Mouse (Mus musculus): ENCODE data around the gene Zfp839. TPM values are rescaled to one million over a fixed set of nuclear protein-coding genes. Genes with fewer than 3 reads are reported as not detected.
"Not testable (repeated sequence)": the region's sequence is repeated elsewhere in the genome, so short reads cannot be mapped to it uniquely, and the experiment has no call there.

Gene Zfp839
- total and polyA plus RNA-seq, 2 experiments from 2014 or later: 1.9 to 4.5 TPM

DNA sequence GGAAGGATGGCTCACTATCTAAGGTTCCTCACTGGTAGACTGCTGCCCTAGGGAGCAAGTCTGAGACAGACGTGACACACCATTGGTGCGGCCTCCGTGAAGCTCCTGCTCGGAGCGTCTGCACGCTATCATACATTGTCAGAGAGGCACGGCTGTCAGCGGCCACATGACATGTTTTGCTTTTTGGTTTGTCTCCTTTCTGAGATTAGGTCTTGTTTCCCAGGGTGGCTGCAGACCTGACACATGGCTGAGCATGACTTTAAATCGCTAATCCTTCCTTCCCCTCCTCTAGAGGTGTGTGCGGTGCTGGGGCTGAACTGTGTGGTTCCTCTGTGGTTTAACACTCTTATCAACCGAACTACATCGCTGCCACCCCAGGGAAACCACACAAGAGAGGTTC lies 1.4 kb downstream of the Zfp839 start:
- peaks cover 11% of the 10 kb centered on the region for H3K4me1 ChIP-seq (ENCODE audit: insufficient read depth, low read length)
- no peak overlapping the region for H3K9ac ChIP-seq (replicated peaks; ENCODE audit: low read length, poor library complexity, severe bottlenecking)
- no peak overlapping the region for H3K4me3 ChIP-seq (ENCODE audit: low read depth, low read length)
- no peak for DNase-seq (ENCODE audit: low spot score)
- peaks cover 14% of the 10 kb centered on the region for H3K36me3 ChIP-seq (ENCODE audit: insufficient read depth, low read length)
- no peaks in the 10 kb centered on the region for H3K9me3 ChIP-seq (ENCODE audit: low read length)
- WGBS: 82% methylated on average over 12 of the region's 12 CpGs
- H3K4me2 ChIP-seq (ENCODE audit: low read depth, low read length, poor library complexity, severe bottlenecking): peak overlapping the region; percentile 79
- no peak overlapping the region for H3K27ac ChIP-seq (ENCODE audit: low read depth, low read length)
- no peak for TF ChIP-seq CTCF (IDR thresholded peaks at IDR 0.05)
- peaks cover 2% of the 10 kb centered on the region; the same call in 1 of the 2 replicates for H3K27me3 ChIP-seq (ENCODE audit: insufficient read depth, low read length)
- ATAC-seq (ENCODE audit: low FRiP score): no peak

DNA sequence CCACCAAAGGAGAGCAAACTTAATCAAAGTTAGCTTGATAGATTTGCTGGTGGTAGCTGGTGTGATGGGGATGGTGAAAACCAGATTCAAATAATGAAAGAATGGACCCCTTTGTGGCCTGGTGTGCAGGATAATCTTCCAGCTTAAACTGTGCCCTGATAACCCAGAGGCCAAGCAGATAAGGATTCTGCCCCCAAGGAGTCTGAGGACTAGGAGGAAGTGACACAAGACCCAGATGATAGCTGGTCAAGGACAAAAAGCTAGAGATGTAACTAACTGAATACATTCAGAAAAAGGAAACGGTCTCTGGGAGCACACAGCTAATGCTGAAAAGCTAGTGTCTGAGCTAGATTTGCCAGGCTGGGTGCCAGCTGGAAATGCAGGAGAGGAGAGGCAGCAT lies 1.9 kb downstream of the Zfp839 start:
- Histone ChIP-seq H3K4me1 (ENCODE audit: insufficient read depth, low read length) (peaks cover 11% of the 10 kb centered on the region), H3K9me3 (ENCODE audit: low read length) (no peaks in the 10 kb centered on the region), H3K27me3 (ENCODE audit: insufficient read depth, low read length) (no peaks in the 10 kb centered on the region; the same call in 1 of the 2 replicates), H3K36me3 (ENCODE audit: insufficient read depth, low read length) (peaks cover 14% of the 10 kb centered on the region), H3K4me2 (ENCODE audit: low read depth, low read length, poor library complexity, severe bottlenecking) (no peak overlapping the region), H3K9ac (replicated peaks; ENCODE audit: low read length, poor library complexity, severe bottlenecking) (no peak overlapping the region), H3K4me3 (ENCODE audit: low read depth, low read length) (no peak overlapping the region), H3K27ac (ENCODE audit: low read depth, low read length) (no peak overlapping the region)
- 84% methylated on average over 1 of the region's 1 CpGs for WGBS
- TF ChIP-seq CTCF (IDR thresholded peaks at IDR 0.05): no peak
- DNase-seq (ENCODE audit: low spot score): no peak
- no peak for ATAC-seq (ENCODE audit: low FRiP score)

DNA sequence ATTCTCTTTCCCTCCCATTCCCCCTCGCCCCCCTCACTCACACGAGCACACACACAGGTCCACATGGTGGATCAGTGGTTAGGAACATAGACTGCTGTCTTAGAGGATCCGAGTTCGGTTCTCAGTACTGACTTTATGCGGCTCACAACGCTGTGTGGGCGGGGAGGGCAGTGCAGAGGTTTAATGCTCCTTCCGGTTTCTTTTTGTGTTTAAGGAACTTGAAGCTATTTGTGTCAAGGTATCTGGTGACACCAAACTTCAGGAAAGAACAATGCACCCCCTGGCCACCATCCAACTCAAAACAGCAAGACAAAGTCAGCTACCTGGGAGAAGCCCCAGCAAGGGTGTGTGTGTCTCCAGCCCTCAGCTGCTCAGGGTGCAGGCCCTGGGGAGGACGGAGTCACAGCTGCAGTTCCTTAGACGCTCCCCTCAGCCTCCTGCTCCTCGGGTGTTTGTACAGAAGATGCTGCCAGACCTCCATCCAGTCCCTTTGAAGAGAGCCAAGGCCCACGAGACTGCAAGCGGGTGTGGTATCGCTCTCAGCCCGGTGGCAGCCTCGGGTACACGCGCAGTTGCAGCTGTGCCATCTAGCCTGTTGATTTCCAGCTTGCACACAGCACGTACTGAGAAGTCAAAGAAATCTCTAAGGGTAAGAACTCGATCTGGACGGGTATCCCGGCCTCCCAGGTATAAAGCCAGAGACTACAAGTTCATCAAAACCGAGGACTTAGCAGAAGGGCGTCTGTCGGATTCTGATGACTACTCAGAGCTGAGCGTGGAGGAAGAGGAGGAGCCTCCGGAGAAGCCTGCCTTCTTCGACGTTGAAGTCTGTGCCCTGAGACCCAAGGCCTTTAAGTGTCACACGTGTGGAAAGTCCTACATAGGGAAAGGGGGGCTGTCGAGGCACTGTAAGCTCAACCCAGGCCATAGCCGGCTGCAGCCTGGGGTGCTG lies 5.0 kb downstream of the Zfp839 start:
- no peak for TF ChIP-seq CTCF (IDR thresholded peaks at IDR 0.05)
- 87% methylated on average over 32 of the region's 32 CpGs for WGBS

DNA sequence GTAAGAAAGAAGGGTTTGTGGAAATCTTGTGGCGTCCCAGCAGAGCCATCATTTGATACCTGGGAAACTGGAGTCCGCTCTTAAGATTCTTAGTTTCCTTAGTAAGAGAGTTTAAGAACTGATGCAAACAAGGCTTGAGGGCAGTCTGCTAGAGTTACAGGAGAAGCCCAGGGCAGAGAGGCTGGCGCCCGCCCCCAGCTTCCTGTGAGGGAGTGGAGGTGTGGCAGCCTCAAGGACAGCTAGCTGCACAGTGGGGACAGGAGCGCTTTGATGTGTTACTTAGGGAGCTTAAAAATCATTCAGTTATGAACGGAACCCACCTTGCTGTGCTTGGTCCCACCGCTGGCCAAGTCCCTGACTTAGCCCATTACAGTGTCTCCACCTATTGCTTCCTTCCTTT lies 7.1 kb downstream of the Zfp839 start:
- H3K4me3 ChIP-seq (ENCODE audit: low read depth, low read length): no peak overlapping the region
- H3K9ac ChIP-seq (replicated peaks; ENCODE audit: low read length, poor library complexity, severe bottlenecking): no peak overlapping the region
- ATAC-seq (ENCODE audit: low FRiP score) (no peak), DNase-seq (ENCODE audit: low spot score) (no peak)
- H3K4me1 ChIP-seq (ENCODE audit: insufficient read depth, low read length): no peaks in the 10 kb centered on the region
- H3K36me3 ChIP-seq (ENCODE audit: insufficient read depth, low read length): peaks cover 18% of the 10 kb centered on the region
- no peaks in the 10 kb centered on the region for H3K9me3 ChIP-seq (ENCODE audit: low read length)
- no peaks in the 10 kb centered on the region for H3K27me3 ChIP-seq (ENCODE audit: insufficient read depth, low read length)
- no peak for TF ChIP-seq CTCF (IDR thresholded peaks at IDR 0.05)
- WGBS: 90% methylated on average over 7 of the region's 7 CpGs
- no peak overlapping the region for H3K4me2 ChIP-seq (ENCODE audit: low read depth, low read length, poor library complexity, severe bottlenecking)
- H3K27ac ChIP-seq (ENCODE audit: low read depth, low read length): no peak overlapping the region

More for the DNA sequence above, 5.0 kb downstream of the Zfp839 start:
- H3K9me3 ChIP-seq (ENCODE audit: low read length): no peaks in the 10 kb centered on the region
- ATAC-seq (ENCODE audit: low FRiP score) (no peak), DNase-seq (ENCODE audit: low spot score) (no peak)
- no peak overlapping the region for H3K9ac ChIP-seq (replicated peaks; ENCODE audit: low read length, poor library complexity, severe bottlenecking)
- no peak overlapping the region for H3K27ac ChIP-seq (ENCODE audit: low read depth, low read length)
- peaks cover 11% of the 10 kb centered on the region for H3K4me1 ChIP-seq (ENCODE audit: insufficient read depth, low read length)
- no peak overlapping the region for H3K4me3 ChIP-seq (ENCODE audit: low read depth, low read length)
- H3K4me2 ChIP-seq (ENCODE audit: low read depth, low read length, poor library complexity, severe bottlenecking): no peak overlapping the region
- peaks cover 14% of the 10 kb centered on the region for H3K36me3 ChIP-seq (ENCODE audit: insufficient read depth, low read length)
- H3K27me3 ChIP-seq (ENCODE audit: insufficient read depth, low read length): no peaks in the 10 kb centered on the region

DNA sequence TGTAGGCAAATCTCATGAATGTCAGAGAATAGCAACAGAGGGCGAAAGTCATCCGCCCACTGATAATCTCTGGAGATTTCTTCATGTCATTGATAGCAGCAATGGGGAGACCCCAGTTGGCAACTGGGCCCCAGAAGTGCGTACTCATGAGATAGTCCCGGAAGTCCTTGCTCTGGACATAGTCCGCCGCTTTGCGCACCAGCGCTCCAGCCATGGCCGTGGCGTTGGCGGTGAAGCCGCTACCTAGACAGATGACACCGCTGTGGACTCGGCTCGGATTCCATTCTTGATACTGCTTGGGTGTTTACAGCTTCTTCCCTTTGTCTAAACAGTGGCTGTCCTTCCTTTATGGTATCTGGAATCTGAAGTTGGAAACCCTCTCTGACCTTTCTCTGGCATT lies 8.6 kb downstream of the Zfp839 start:
- not testable (repeated sequence) for H3K4me1 ChIP-seq (ENCODE audit: insufficient read depth, low read length); ATAC-seq (ENCODE audit: low FRiP score); H3K4me3 ChIP-seq (ENCODE audit: low read depth, low read length); H3K9ac ChIP-seq (replicated peaks; ENCODE audit: low read length, poor library complexity, severe bottlenecking); H3K9me3 ChIP-seq (ENCODE audit: low read length); H3K27me3 ChIP-seq (ENCODE audit: insufficient read depth, low read length); H3K4me2 ChIP-seq (ENCODE audit: low read depth, low read length, poor library complexity, severe bottlenecking); DNase-seq (ENCODE audit: low spot score); H3K27ac ChIP-seq (ENCODE audit: low read depth, low read length)
- 97% methylated on average over 15 of the region's 15 CpGs for WGBS
- peaks cover 18% of the 10 kb centered on the region for H3K36me3 ChIP-seq (ENCODE audit: insufficient read depth, low read length)

DNA sequence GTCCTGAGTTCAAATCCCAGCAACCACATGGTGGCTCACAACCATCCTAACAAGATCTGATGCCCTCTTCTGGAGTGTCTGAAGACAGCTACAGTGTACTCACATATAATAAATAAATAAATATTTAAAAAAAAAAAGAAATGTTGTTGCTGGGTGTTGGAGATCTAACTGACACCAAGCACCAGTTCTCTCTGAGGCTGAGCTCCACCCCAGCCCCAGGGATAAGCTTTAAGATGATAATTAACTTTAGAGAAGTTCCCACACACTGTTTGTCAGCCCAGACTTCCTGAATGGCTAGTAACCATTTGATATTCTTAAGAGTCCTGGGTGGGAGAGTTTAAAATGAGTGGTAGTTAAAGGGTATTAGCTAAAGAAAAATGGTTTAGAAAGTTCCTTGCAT lies 10.2 kb downstream of the Zfp839 start:
- TF ChIP-seq CTCF (IDR thresholded peaks at IDR 0.05): no peak
- H3K27ac ChIP-seq (ENCODE audit: low read depth, low read length): no peak overlapping the region
- no peak overlapping the region for H3K4me3 ChIP-seq (ENCODE audit: low read depth, low read length)
- peaks cover 18% of the 10 kb centered on the region for H3K36me3 ChIP-seq (ENCODE audit: insufficient read depth, low read length)
- no peaks in the 10 kb centered on the region for H3K4me1 ChIP-seq (ENCODE audit: insufficient read depth, low read length)
- H3K4me2 ChIP-seq (ENCODE audit: low read depth, low read length, poor library complexity, severe bottlenecking): no peak overlapping the region
- H3K9ac ChIP-seq (replicated peaks; ENCODE audit: low read length, poor library complexity, severe bottlenecking): no peak overlapping the region
- no peaks in the 10 kb centered on the region for H3K27me3 ChIP-seq (ENCODE audit: insufficient read depth, low read length)
- DNase-seq (ENCODE audit: low spot score) (no peak), ATAC-seq (ENCODE audit: low FRiP score) (no peak)
- no peaks in the 10 kb centered on the region for H3K9me3 ChIP-seq (ENCODE audit: low read length)
